Mouse (Mus musculus): ENCODE data around the gene Trim66. TPM values are rescaled to one million over a fixed set of nuclear protein-coding genes. Genes with fewer than 3 reads are reported as not detected.
A peak's percentile ranks its signal among the peaks of the same experiment; 100 is the strongest.

Trim66 gene
- polyA plus RNA-seq, 1 experiment from 2014 or later, result 1.3 TPM

DNA sequence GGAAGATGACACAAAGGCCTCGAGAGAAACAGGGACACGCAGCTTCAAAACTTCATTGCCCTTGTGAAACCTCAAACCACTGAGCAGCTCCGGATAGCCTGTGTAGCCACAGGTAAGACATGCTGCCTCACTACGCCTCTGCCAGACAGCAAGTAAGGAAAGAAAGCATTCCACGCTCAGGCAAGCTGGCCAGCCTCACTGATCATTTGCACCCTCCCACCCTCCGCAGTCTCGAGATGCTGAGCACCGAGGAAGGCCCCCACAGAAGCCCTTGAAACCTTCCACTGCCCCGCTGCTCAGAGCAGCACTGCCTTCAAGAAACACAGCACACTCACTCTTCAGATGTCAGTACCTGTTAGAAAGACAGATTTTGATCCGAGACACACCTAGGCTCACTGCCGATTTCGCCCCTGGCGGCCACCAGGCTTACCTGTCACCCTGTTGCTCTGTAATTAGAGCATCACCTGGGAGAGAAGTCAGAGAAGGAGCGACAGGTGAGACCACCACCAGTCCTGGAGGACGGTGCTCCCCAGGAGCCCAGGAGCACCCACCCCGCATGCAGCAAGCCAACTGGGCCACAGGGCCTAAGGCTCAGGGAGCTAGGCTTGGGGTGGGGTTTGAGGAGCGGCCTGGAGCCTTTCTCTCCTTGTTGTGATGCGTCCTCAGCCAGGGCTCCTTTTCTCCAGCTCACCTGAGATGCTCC lies 15.2 kb downstream of the Trim66 start:
- Histone ChIP-seq H3K4me1 (peaks cover 10% of the 10 kb centered on the region), H3K4me3 (peak overlapping the region; percentile 14), H3K9ac (0 out of 2 replicates have a peak overlapping the region, but pooled peaks have one; percentile 55), H3K36me3 (no peaks in the 10 kb centered on the region), H3K27me3 (peaks cover 24% of the 10 kb centered on the region), H3K4me2 (peak overlapping the region; percentile 53), H3K9me3 (no peaks in the 10 kb centered on the region), H3K27ac (no peak overlapping the region)
- ATAC-seq (ENCODE audit: insufficient number of reproducible peaks, insufficient read depth, low FRiP score, low TSS enrichment, low read depth), result no peak
- 45% methylated on average over 18 of the region's 18 CpGs for WGBS

DNA sequence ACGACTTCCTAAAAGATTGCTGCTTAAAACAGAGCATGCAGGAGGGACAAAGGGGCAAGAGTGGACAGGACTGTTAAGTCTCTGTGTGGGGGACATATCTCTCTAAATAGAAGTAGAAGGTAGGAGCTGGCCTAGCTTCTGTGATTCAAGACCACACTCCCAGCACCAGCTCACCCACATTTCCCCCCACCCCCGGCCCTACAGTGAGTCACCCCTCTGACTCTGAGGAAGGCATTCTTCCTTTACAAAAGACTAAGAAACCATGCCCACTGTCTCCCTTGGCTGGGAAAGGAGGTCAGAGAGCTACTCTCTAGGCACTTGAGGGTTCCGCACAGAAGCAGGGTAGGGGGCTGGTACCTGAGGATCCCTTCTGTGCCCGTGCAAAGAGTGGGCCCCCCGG lies 23.7 kb downstream of the Trim66 start:
- no peak overlapping the region for H3K9ac ChIP-seq
- H3K36me3 ChIP-seq, result no peaks in the 10 kb centered on the region
- no peaks in the 10 kb centered on the region for H3K9me3 ChIP-seq
- H3K27ac ChIP-seq, result no peak overlapping the region
- H3K4me3 ChIP-seq, result no peak overlapping the region
- H3K27me3 ChIP-seq, result no peaks in the 10 kb centered on the region
- H3K4me2 ChIP-seq, result no peak overlapping the region
- no peaks in the 10 kb centered on the region for H3K4me1 ChIP-seq
- no peak for ATAC-seq (ENCODE audit: insufficient number of reproducible peaks, insufficient read depth, low FRiP score, low TSS enrichment, low read depth)
- WGBS, result 76% methylated on average over 5 of the region's 5 CpGs

DNA sequence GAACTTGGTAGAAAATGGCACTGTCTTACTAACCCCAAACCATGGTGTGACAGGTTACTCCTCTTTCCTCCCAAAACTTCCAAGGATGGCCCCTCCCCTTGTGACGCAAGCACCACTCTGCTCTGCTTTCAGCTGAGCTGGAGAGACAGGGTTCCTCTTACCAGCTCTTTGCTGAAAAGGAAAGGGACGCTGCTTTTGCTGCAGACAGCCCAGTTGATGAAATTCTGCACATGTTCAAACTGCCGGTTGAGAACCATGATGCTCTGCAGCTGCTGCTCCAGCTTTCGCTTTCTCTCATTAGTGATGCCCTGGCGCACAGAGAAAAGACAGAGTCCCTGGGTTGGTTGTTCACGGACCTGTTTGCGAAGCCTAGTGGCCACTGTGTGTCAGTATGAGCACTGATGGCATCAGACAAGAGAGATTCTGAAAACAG lies 27.2 kb downstream of the Trim66 start:
- ATAC-seq (ENCODE audit: insufficient number of reproducible peaks, insufficient read depth, low FRiP score, low TSS enrichment, low read depth), result no peak
- H3K4me1 ChIP-seq, result no peaks in the 10 kb centered on the region
- H3K4me2 ChIP-seq, result peak overlapping the region; percentile 33
- H3K4me3 ChIP-seq, result no peak overlapping the region
- no peaks in the 10 kb centered on the region for H3K9me3 ChIP-seq
- no peaks in the 10 kb centered on the region for H3K36me3 ChIP-seq
- WGBS, result 25% methylated on average over 7 of the region's 7 CpGs
- no peak overlapping the region for H3K27ac ChIP-seq
- no peak overlapping the region for H3K9ac ChIP-seq
- no peaks in the 10 kb centered on the region for H3K27me3 ChIP-seq

DNA sequence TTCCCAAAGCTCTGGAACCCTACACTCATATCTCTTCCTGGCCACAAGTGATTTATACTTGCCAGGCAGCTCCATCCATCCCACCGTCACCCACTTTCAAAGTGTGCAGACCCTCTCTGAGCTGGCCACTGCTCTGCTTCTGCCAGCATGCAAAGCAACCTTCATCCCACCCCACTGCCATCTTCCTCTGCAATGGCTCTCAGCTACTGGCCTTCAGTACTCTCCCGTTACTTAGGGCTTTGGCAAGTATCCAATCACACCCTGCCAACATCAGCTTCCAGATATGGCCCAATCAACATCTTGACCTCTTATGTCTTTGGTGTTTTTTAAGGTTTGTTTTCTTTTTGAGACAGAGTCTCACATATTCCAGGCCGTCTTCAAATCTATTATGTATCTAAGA lies 30.0 kb downstream of the Trim66 start:
- Histone ChIP-seq H3K9me3 (no peaks in the 10 kb centered on the region), H3K4me3 (no peak overlapping the region), H3K4me2 (no peak overlapping the region), H3K36me3 (no peaks in the 10 kb centered on the region), H3K27ac (no peak overlapping the region), H3K9ac (no peak overlapping the region), H3K27me3 (no peaks in the 10 kb centered on the region), H3K4me1 (peaks cover 3% of the 10 kb centered on the region; the same call in 1 of the 2 replicates)
- no peak for ATAC-seq (ENCODE audit: insufficient number of reproducible peaks, insufficient read depth, low FRiP score, low TSS enrichment, low read depth)
- WGBS, result 80% methylated on average over 3 of the region's 3 CpGs

DNA sequence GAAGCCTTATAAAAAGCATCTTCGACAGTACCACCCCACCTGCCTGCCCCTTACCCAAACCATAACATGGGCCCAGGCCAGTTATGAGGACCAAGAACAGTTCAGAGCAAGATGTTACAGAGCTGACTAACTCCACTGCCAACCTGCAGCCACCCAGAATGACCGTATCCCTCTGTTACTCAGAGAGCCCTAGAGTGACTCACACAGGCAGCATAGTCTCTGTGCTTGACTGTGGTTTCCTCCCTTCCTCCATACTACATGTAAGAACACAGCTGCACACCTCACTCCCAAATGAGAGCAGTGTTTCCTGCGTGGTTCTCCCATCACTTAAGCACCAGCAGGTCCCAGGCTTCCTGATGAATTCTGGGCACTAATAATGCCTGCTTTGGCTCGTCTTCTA lies 37.2 kb downstream of the Trim66 start:
- H3K4me2 ChIP-seq, result no peak overlapping the region
- no peak overlapping the region for H3K4me3 ChIP-seq
- H3K27ac ChIP-seq, result no peak overlapping the region
- no peak for ATAC-seq (ENCODE audit: insufficient number of reproducible peaks, insufficient read depth, low FRiP score, low TSS enrichment, low read depth)
- WGBS, result 70% methylated on average over 4 of the region's 4 CpGs
- no peaks in the 10 kb centered on the region for H3K27me3 ChIP-seq
- no peak overlapping the region for H3K9ac ChIP-seq
- no peaks in the 10 kb centered on the region for H3K36me3 ChIP-seq
- peaks cover 3% of the 10 kb centered on the region; the same call in 1 of the 2 replicates for H3K4me1 ChIP-seq
- H3K9me3 ChIP-seq, result no peaks in the 10 kb centered on the region

DNA sequence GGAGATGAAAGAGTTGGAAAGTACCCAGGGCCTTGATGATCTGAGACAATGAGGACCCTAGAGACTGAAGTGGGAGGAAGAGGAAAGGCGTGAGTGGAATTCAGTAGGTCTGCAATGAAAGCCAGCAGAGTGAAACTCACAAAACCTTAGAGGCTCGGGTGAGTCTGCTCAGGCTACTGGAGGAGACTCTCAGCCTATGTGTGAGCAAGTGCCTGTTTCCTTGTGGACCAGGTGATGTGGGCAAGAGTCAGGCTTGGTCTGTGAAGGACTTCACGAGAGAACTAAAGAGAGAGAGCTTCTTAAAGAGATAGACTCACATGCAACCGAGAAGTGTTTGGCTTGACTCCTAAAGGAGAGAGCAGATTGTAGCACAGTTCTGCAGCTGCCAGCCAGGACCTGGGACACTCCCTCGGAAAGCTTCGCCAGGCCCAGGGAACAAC lies 39.7 kb downstream of the Trim66 start:
- Histone ChIP-seq H3K9me3 (no peaks in the 10 kb centered on the region), H3K27me3 (no peaks in the 10 kb centered on the region), H3K36me3 (no peaks in the 10 kb centered on the region), H3K4me3 (no peak overlapping the region), H3K4me2 (no peak overlapping the region), H3K9ac (no peak overlapping the region), H3K27ac (no peak overlapping the region), H3K4me1 (no peaks in the 10 kb centered on the region)
- 54% methylated on average over 6 of the region's 6 CpGs for WGBS
- ATAC-seq (ENCODE audit: insufficient number of reproducible peaks, insufficient read depth, low FRiP score, low TSS enrichment, low read depth), result no peak

DNA sequence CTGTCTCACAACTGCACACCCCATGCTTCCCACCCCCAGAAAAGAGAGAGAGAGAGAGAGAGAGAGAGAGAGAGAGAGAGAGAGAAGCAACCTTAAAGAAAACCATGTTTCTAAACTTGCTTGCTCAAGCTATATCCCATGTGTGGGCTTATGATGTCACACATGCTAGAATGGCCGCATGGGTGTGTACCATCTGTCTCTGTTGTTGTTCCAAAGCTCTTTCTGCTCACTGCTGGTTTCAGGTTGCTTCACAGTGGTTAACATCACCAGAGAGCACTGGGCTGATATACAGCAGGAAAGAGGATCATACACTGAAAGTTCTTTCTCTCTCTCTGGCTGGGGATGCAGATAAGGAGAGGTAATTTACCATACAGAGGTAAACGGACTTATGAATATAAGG lies 40.3 kb downstream of the Trim66 start:
- Histone ChIP-seq H3K4me1 (no peaks in the 10 kb centered on the region), H3K27me3 (no peaks in the 10 kb centered on the region), H3K4me3 (no peak overlapping the region), H3K36me3 (no peaks in the 10 kb centered on the region), H3K9me3 (no peaks in the 10 kb centered on the region), H3K4me2 (no peak overlapping the region), H3K27ac (no peak overlapping the region), H3K9ac (no peak overlapping the region)
- 44% methylated on average over 2 of the region's 2 CpGs for WGBS
- no peak for ATAC-seq (ENCODE audit: insufficient number of reproducible peaks, insufficient read depth, low FRiP score, low TSS enrichment, low read depth)

DNA sequence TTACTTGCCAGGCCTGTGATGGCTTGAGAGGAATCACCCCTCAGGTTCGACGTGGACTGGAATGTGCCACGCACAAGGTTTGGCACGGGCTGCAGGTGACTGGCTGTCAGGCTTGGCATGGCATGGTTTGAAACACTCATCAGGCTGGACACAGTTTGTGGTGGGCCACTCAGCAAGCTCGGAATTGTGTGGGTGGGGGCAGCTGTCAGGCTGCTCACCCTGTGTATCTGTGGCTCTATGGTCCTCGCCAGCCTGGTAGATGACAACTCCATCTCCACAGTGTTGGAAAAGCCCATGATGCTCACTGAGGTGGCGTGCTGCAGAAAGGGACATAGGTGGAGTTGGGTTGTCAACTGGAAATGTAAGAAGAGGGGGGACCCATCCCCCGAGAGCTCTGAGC lies 47.2 kb downstream of the Trim66 start:
- Histone ChIP-seq H3K4me2 (no peak overlapping the region), H3K4me3 (no peak overlapping the region), H3K27me3 (no peaks in the 10 kb centered on the region), H3K9ac (no peak overlapping the region), H3K9me3 (no peaks in the 10 kb centered on the region), H3K36me3 (no peaks in the 10 kb centered on the region), H3K27ac (no peak overlapping the region), H3K4me1 (no peaks in the 10 kb centered on the region)
- ATAC-seq (ENCODE audit: insufficient number of reproducible peaks, insufficient read depth, low FRiP score, low TSS enrichment, low read depth), result no peak
- WGBS, result 89% methylated on average over 8 of the region's 8 CpGs

DNA sequence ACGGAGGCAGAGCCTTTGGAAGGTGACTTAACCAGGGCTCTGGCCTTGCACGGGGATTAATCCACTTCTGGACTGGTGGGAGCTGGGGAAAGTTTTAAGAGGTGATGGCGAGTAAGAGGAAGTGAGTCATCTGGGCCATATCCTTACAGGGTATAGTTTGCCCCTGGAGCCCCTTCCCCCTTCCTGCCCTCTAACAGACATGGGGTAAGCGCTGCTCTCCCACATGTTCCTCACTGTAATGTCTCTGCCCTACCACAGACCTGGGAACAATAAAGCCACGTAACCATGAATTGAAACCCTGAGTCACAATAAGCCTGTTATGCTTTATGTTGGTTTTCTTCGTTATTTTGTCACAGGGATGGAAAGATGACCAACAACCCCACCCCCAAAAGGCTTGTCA lies 51.4 kb downstream of the Trim66 start:
- H3K4me3 ChIP-seq, result no peak overlapping the region
- WGBS, result 59% methylated on average over 6 of the region's 6 CpGs
- H3K36me3 ChIP-seq, result no peaks in the 10 kb centered on the region
- H3K9me3 ChIP-seq, result no peaks in the 10 kb centered on the region
- H3K4me2 ChIP-seq, result no peak overlapping the region
- no peaks in the 10 kb centered on the region for H3K4me1 ChIP-seq
- H3K9ac ChIP-seq, result no peak overlapping the region
- H3K27me3 ChIP-seq, result no peaks in the 10 kb centered on the region
- H3K27ac ChIP-seq, result no peak overlapping the region
- ATAC-seq (ENCODE audit: insufficient number of reproducible peaks, insufficient read depth, low FRiP score, low TSS enrichment, low read depth), result no peak

DNA sequence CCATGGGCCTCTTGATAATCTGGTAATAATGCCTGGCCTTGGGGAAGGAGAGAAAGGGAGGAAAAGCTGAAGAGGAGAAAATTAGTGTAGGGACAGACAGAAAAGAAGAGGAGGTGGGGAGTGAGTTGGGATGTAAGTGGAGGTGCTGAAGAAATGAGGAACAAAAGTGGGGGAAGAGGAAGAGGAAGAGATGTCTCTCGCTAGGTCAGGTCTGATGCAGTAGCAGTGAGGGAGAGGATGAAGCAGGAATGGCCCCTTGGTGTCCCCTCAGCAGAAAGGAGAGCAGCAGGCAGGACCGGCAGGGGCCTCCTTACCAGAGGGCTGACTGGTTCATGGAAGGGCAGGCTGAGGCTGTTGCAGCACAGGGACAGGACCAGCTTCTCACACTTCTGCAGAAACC lies 52.2 kb downstream of the Trim66 start:
- Histone ChIP-seq H3K4me2 (no peak overlapping the region), H3K9me3 (no peaks in the 10 kb centered on the region), H3K4me1 (no peaks in the 10 kb centered on the region), H3K9ac (no peak overlapping the region), H3K27me3 (no peaks in the 10 kb centered on the region), H3K27ac (no peak overlapping the region), H3K4me3 (no peak overlapping the region), H3K36me3 (no peaks in the 10 kb centered on the region)
- ATAC-seq (ENCODE audit: insufficient number of reproducible peaks, insufficient read depth, low FRiP score, low TSS enrichment, low read depth), result no peak
- 60% methylated on average over 2 of the region's 2 CpGs for WGBS

DNA sequence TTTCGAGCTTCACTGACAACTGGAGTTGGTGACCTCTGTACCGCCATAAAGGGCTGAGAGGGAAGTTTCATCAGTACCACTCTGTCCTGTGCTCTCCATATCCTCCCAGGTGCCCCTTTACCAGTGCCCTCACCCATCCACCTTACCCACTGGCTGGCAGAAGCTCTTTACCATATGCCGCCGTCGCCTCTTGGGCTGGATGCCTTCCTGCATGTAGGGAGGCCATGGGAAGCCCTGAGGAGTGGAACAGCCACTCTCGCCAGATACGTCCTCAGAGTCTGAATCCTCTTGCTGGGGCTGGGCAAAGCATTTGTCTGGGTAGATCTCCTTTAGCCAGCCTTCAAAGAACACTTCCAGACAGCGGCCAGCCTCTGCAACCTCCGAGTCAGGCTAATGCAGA lies 53.1 kb downstream of the Trim66 start:
- Histone ChIP-seq H3K9me3 (no peaks in the 10 kb centered on the region), H3K4me2 (no peak overlapping the region), H3K4me1 (no peaks in the 10 kb centered on the region), H3K27me3 (no peaks in the 10 kb centered on the region), H3K27ac (no peak overlapping the region), H3K4me3 (no peak overlapping the region), H3K9ac (no peak overlapping the region), H3K36me3 (no peaks in the 10 kb centered on the region)
- no peak; the same call in 1 of the 2 replicates for ATAC-seq (ENCODE audit: insufficient number of reproducible peaks, insufficient read depth, low FRiP score, low TSS enrichment, low read depth)
- WGBS, result 85% methylated on average over 9 of the region's 9 CpGs

DNA sequence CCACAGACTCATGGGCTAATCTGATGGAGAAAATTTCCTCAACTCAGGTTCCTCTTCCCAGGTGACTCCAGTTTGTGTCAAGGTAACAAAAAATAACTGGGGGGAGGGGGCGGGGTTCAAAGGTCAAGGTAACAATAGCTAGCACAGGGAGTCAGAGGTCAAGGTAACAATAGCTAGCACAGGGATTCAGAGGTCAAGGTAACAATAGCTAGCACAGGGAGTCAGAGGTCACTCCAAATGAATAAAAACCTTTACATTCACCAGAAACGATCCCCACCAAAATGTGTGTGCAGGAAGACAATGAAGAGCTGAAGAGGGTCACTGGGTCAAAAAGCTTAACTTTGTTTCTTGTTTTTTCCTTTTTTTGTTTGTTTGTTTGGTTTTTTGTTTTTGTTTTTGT lies 59.9 kb downstream of the Trim66 start:
- no peak for ATAC-seq (ENCODE audit: insufficient number of reproducible peaks, insufficient read depth, low FRiP score, low TSS enrichment, low read depth)
- Histone ChIP-seq H3K9me3 (no peaks in the 10 kb centered on the region), H3K27ac (no peak overlapping the region), H3K27me3 (no peaks in the 10 kb centered on the region; the same call in 1 of the 2 replicates), H3K36me3 (no peaks in the 10 kb centered on the region), H3K4me1 (no peaks in the 10 kb centered on the region), H3K9ac (no peak overlapping the region), H3K4me3 (no peak overlapping the region), H3K4me2 (no peak overlapping the region)
- whole genome bisulfite sequencing, result 85% methylated on average over 2 of the region's 2 CpGs
